Mouse (Mus musculus): ENCODE data around the gene Efna2.

Efna2 gene

DNA sequence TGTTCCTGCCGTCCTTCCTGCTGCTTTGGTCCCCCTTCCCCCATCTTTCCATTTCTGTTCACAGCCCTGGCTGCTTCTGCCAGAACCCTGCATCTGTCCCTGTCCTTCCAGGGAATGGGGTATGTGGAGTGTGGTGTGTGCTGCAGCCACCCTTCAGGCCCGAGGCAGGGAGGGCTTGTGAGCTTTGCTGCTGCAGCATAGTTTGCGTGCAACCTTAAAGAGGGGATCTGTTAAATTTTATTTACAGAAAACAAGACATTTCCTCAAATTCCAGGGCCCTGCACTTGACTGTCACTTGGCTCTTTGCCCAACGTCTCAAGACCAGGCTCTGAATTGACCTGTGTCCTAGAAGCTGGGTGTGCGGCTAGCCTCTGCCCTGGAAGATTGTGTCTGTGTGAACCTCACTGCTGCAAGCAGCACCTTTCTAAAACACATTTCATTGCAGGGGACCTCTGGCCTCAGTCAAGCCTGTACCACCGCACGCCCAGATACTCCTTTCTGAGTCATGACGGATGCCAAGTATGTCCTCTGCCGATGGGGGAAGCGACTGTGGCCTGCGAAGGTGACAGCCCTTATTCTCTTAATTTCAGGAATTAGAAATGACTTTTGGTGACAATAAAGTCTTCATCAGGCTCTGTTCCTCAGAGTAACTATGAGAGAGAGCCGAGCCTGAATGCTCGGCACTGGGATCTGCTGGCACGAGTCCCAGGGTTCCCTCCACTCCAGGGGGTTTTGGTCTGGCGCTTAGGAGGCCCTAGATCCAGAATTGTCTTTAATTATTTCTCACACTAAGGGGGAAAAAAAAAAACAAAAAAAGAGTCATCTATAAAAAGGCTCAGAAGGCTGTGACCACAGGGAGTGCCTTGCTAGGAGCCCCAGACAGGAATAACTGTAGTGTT is 48.8 kb downstream of the Efna2 start:
- DNase-seq (ENCODE audit: extremely low spot score, low spot score): no peak

DNA sequence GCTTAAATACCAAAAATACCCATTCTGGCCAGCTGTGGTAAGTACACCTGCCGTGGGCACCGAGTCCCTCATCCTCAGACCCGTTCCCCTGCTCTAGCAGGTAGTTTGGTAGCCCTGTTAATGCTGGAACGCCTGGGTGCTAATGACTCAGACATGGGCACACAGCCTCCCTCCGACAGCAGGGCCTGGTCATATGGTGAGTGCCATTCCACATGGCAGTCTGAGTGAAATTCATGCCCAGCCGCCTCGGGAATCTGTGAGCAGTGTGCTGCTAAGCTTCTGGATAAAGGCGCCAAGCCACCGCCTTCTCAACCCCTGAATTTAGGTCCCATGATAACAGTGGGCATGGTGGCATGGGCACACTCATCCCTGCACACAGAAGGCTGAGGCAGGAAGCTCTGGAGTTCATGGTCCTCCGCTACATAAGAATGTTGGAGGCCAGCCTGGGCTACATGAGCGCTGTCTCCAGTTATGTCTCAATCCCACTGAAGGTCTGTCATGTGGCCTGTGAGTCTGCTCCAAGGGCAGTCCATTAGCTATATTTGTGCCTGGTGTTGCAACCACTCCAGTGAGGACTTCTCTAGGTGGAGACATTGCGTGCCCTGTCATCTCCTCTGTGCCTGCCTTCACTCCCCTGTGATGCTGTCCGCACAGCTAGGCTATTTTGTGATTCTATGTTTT is 57.0 kb downstream of the Efna2 start:
- DNase-seq (ENCODE audit: extremely low spot score, low spot score): no peak

DNA sequence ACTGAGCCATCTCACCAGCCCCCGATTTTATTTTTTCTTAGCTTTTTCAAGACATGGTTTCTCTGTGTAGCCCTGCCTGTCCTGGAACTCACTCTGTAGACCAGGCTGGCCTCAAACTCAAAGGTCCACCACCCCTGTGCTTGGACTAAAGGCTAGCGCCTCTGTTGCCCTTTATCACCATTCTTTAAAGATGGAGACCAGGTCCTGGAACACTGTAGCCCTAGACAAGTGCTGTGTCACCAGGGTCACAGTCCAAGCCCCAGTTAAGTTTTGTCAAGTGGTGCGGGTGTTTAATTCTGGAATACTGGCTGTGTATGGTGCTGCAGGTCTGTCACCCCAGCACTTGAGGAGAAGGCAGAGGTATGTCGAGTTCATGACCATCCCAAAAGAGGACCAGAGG is 57.7 kb downstream of the Efna2 start:
- DNase-seq (ENCODE audit: extremely low spot score, low spot score): no peak

DNA sequence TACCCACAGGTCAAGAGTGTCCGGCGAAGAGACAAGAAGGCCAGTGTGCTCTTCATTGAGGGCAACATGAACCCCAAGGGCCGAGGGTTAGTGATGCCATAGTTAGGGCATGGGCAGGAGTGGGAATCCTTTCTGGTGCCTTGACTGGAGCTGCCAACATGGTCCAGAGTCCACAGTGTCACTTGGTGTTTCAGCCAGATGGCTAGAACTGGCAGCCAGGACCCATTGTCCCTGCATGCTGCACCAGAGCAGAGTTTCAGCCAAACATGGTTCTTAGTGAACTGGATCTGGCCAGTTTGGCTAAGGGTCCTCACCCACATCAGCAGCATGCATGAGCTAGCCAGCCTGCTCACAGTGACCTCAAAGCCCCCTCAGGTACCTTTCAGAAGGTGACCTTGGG is 59.0 kb downstream of the Efna2 start:
- no peak for DNase-seq (ENCODE audit: extremely low spot score, low spot score)

Measured in neural tube, embryonic 10.5 days (tissue).